Mouse (Mus musculus): ENCODE data around the gene 2010111I01Rik.

The 2010111I01Rik gene

GRCm38 (mm10) chr13:63360111-63360885 lies 395.6 kb downstream of the 2010111I01Rik start:
- peak; percentile 14 for DNase-seq

GRCm38 (mm10) chr13:63361755-63362154 lies 397.1 kb downstream of the 2010111I01Rik start:
- no peak for DNase-seq

DNA sequence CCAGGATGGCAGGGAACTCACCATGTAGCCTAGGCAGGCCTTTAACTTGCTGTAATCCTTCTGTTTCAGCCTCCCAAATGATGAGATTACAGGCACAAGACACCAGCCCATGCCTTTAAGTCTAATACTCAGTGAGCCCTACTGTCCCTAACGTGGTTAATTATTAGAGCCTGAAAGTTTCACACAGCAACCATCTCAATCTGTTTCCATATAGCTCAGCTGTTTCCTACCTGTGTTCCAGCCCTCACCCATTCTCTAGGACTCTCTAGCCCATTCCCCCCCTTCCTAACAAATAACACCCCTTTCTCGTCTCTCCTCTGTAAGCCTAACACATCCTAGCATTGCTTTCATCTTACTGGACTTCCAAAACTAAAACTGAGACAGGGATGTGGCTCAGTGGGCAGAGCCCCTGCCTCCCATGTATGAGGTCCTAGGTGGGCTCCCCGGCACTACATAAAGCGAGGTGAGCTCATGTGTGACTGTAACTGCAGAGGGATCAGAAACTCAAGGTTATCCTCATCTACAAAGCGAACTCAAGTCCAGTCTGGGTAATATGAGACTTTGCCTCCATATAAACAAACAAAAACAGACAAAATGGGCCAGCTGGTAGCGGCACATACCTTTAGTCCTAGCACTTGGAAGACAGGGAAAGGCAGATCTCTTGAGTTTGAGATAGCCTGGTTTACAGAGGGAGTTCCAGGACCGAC lies 408.9 kb downstream of the 2010111I01Rik start:
- no peak for DNase-seq

Measured in embryo, embryonic 11 days (tissue).